18 mouse cellular contexts compared by ENCODE assay signal in the genomic region with DNA sequence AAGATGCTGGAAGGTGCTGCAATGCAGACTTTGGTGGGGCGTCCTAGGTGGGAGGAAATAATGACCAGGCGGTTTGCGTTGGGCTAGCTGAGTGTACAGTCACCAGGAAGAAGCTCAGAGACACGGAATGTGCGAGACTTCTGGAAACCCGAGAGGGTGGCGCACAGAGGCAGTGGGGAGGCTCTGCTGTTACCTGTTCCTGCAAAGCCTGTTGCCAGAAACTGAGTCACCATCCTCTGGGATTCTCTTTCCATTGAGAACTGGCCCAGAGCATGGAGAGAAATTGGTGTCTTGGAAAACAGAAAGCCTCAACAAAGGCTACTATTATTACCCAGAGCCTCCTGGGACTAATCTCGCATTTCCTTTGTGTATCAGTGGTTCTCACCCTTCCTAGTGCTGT.
"Had no signal": no experiment of that assay in that cellular context is flagged by ENCODE, and none has a peak within 500 bp of the region (broad histone marks: within the 10 kb centered on the region; RNA-seq: fewer than 3 reads in every experiment).

No protein-coding gene starts in this region.

- H3K4me1 ChIP-seq: kidney, embryonic 15.5 days; limb, embryonic 12.5 days; midbrain, embryonic 12.5 days; neural tube, embryonic 13.5 days; stomach, embryonic 15.5 days had no signal

- H3K27ac ChIP-seq: kidney, embryonic 15.5 days; limb, embryonic 12.5 days; liver, embryonic 14.5 days; midbrain, embryonic 12.5 days; neural tube, embryonic 13.5 days; stomach, embryonic 15.5 days had no signal

- H3K4me2 ChIP-seq: kidney, embryonic 15.5 days; limb, embryonic 12.5 days; lung, embryonic 14.5 days; midbrain, embryonic 12.5 days; neural tube, embryonic 13.5 days; stomach, embryonic 15.5 days had no signal

- DNase-seq: kidney, adult 2 months; kidney, postnatal 14 days; layer of hippocampus, adult 9-11 months; layer of hippocampus, postnatal 36 days; liver; lung, embryonic 14.5 days; lung, postnatal 10 days; lung, postnatal 4 days; retina, postnatal 1 day; right cerebral cortex, postnatal 14 days had no signal

- H3K27me3 ChIP-seq: kidney, embryonic 15.5 days; limb, embryonic 12.5 days; megakaryocyte, embryonic 14.5 days; midbrain, embryonic 12.5 days; neural tube, embryonic 13.5 days; stomach, embryonic 15.5 days had no signal

- ATAC-seq: midbrain, embryonic 16.5 days had no signal

- H3K4me3 ChIP-seq: kidney, embryonic 15.5 days; limb, embryonic 12.5 days; megakaryocyte, embryonic 14.5 days; midbrain, embryonic 12.5 days; neural tube, embryonic 13.5 days; stomach, embryonic 15.5 days had no signal

- H3K36me3 ChIP-seq: kidney, embryonic 15.5 days; limb, embryonic 12.5 days; midbrain, embryonic 12.5 days; neural tube, embryonic 13.5 days; stomach, embryonic 15.5 days had no signal

- H3K9ac ChIP-seq: kidney, embryonic 15.5 days; limb, embryonic 12.5 days; liver, embryonic 14.5 days; lung, embryonic 14.5 days; midbrain, embryonic 12.5 days; neural tube, embryonic 13.5 days; stomach, embryonic 15.5 days had no signal

- H3K9me3 ChIP-seq: kidney, embryonic 15.5 days; limb, embryonic 12.5 days; midbrain, embryonic 12.5 days; neural tube, embryonic 13.5 days; stomach, embryonic 15.5 days had no signal
